Mouse (Mus musculus) bone marrow, adult 2 months (tissue): Measurements from ENCODE around the gene Platr17.

ENCODE experiments used
- CTCF ChIP-seq: fragments of 200-500 bp; IDR thresholded peaks from 2 replicates; pipeline ENCODE4 v1.5.1; 2011; ENCODE audit warnings: low read length, control low read depth; ENCODE audit not compliant: control insufficient read depth, insufficient read depth
- POLR2A ChIP-seq: fragments of 200-500 bp; IDR thresholded peaks from 2 replicates; pipeline ENCODE4 v1.6.1; 2011; ENCODE audit warnings: low read depth, mild to moderate bottlenecking, control low read depth, low read length, borderline replicate concordance; ENCODE audit not compliant: control insufficient read depth

- TF ChIP-seq POLR2A (no peak; the same call in 1 of the 2 replicates), CTCF (no peak)
Measured at GRCm38 (mm10) chr17:33918293-33919203, 13.6 kb downstream of the Platr17 start.
